Mouse (Mus musculus): ENCODE measurements around the gene Nrg4. TPM values are rescaled to one million over a fixed set of nuclear protein-coding genes. Genes with fewer than 3 reads are reported as not detected.

The Nrg4 gene
- total and polyA plus RNA-seq, 3 experiments: 0.81 to 1.7 (median 1.2) TPM

DNA sequence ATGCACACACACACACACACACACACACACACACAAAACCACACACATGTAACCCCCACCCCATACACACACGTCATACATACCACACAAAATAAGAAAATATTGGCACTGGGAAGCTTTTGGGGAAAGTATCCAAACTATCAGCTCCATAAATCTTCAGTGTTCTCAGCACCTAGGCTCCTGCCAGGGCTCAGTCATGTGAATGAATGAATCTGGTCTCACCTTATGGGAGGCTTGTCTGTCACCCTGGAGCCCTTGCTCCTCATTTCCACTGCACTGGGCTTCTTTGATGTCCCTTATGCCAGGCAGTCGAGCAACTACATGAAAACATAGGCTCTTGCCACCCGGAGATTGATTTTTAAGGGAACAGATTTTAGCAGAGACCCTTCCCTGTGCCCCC lies 33.7 kb upstream of the Nrg4 start:
- no peak overlapping the region for H3K4me2 ChIP-seq (ENCODE audit: insufficient read depth, low read depth, poor library complexity, severe bottlenecking)
- H3K36me3 ChIP-seq (replicated peaks in 1 of 2; ENCODE audit: control insufficient read depth in 1 of 2, insufficient read depth in 1 of 2, low read length in 1 of 2): no peaks in the 10 kb centered on the region
- TF ChIP-seq UBTF (IDR thresholded peaks at IDR 0.05; ENCODE audit: low read depth, low read length) (no peak), ZKSCAN1 (IDR thresholded peaks at IDR 0.05; ENCODE audit: borderline replicate concordance, low read depth, low read length) (no peak), RAD21 (IDR thresholded peaks at IDR 0.05; ENCODE audit: low read depth, low read length) (no peak), RCOR1 (conservative IDR thresholded peaks at IDR 0.05; ENCODE audit: low read depth, low read length) (no peak), NELFE (IDR thresholded peaks at IDR 0.05; ENCODE audit: low read depth, low read length) (no peak), ELF1 (IDR thresholded peaks at IDR 0.05; ENCODE audit: low read depth, low read length) (no peak), POLR2A (IDR thresholded peaks at IDR 0.05; ENCODE audit: low read depth, low read length) (no peak), MAFK (IDR thresholded peaks at IDR 0.05; ENCODE audit: insufficient replicate concordance, low read length) (no peak), MAZ (IDR thresholded peaks at IDR 0.05; ENCODE audit: low read depth, low read length) (no peak), CHD2 (IDR thresholded peaks at IDR 0.05; ENCODE audit: low read length) (no peak), ETS1 (conservative IDR thresholded peaks at IDR 0.05; ENCODE audit: low read depth, low read length) (no peak)
- no peak overlapping the region for H3K9ac ChIP-seq (ENCODE audit: insufficient read depth, low read depth)
- peaks cover 6% of the 10 kb centered on the region for H3K27me3 ChIP-seq (replicated peaks)
- H3K4me1 ChIP-seq (ENCODE audit: control insufficient read depth in 1 of 2, insufficient read depth in 2 of 2): peaks cover 0 to 10% of the 10 kb centered on the region in 2 experiments; a peak in 2 of 4 replicates
- H3K9me3 ChIP-seq (replicated peaks; ENCODE audit: low read length): no peaks in the 10 kb centered on the region
- no peak overlapping the region for H3K4me3 ChIP-seq (replicated peaks in 1 of 3; ENCODE audit: low read depth in 2 of 3, low read length in 2 of 3, poor library complexity in 1 of 3)
- in situ Hi-C loops (cut with MboI; ENCODE audit: low pct_ligation_motif_present, low pct_unique_long_range_greater_than_20kb, low sequenced_read_pairs) (no loop called here), dilution Hi-C loops (cut with MboI; ENCODE audit: extremely low pct_ligation_motif_present, extremely low pct_unique_long_range_greater_than_20kb, low sequenced_read_pairs) (no loop called here)
- no peaks in the 10 kb centered on the region for H3K79me2 ChIP-seq (replicated peaks; ENCODE audit: control insufficient read depth, extremely low read depth, insufficient read depth, poor library complexity, severe bottlenecking)
- no peak for DNase-seq (ENCODE audit: extremely low read depth)
- H3K27ac ChIP-seq (ENCODE audit: insufficient read depth, low read depth): no peak overlapping the region

DNA sequence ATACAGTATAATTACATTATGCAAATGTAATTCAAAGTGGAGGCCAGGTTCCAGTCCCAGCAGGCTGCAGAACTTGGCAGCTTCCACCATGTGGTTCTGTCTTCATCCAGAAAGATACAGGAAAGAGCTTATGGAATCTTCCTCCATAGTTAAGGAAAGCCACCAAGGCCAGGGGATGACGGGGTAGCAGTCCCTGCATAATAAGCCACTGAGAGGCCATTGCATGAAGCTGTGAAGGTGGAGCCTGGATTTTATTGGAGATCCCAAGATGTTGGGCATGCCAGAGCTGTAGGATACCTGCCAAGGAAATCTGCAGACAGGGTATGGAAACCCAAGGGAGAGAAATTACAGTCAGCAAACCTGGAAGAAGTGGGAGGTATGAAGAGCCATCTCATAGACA lies 30.5 kb upstream of the Nrg4 start:
- Histone ChIP-seq H3K27me3 (replicated peaks) (peaks cover 11% of the 10 kb centered on the region), H3K9ac (ENCODE audit: insufficient read depth, low read depth) (no peak overlapping the region), H3K27ac (ENCODE audit: insufficient read depth, low read depth) (no peak overlapping the region), H3K4me1 (ENCODE audit: control insufficient read depth in 1 of 2, insufficient read depth in 2 of 2) (peaks cover 0 to 5% of the 10 kb centered on the region in 2 experiments; a peak in 1 of 4 replicates), H3K79me2 (replicated peaks; ENCODE audit: control insufficient read depth, extremely low read depth, insufficient read depth, poor library complexity, severe bottlenecking) (no peaks in the 10 kb centered on the region), H3K9me3 (replicated peaks; ENCODE audit: low read length) (no peaks in the 10 kb centered on the region), H3K4me3 (replicated peaks in 1 of 3; ENCODE audit: low read depth in 2 of 3, low read length in 2 of 3, poor library complexity in 1 of 3) (no peak overlapping the region), H3K36me3 (replicated peaks in 1 of 2; ENCODE audit: control insufficient read depth in 1 of 2, insufficient read depth in 1 of 2, low read length in 1 of 2) (no peaks in the 10 kb centered on the region), H3K4me2 (ENCODE audit: insufficient read depth, low read depth, poor library complexity, severe bottlenecking) (no peak overlapping the region)
- in situ Hi-C loops (cut with MboI; ENCODE audit: low pct_ligation_motif_present, low pct_unique_long_range_greater_than_20kb, low sequenced_read_pairs): no loop called here
- no peak for TF ChIP-seq ZNF384 (IDR thresholded peaks at IDR 0.05; ENCODE audit: low read depth, low read length)
- TF ChIP-seq MAFK (IDR thresholded peaks at IDR 0.05; ENCODE audit: insufficient replicate concordance, low read length): no peak
- no peak for TF ChIP-seq USF1 (IDR thresholded peaks at IDR 0.05; ENCODE audit: low read depth, low read length)
- TF ChIP-seq HCFC1 (IDR thresholded peaks at IDR 0.05; ENCODE audit: low read depth, low read length): no peak
- TF ChIP-seq MXI1 (IDR thresholded peaks at IDR 0.05; ENCODE audit: low read depth, low read length): no peak
- TF ChIP-seq SIN3A (IDR thresholded peaks at IDR 0.05; ENCODE audit: low read length): no peak
- no peak for TF ChIP-seq MAZ (IDR thresholded peaks at IDR 0.05; ENCODE audit: low read depth, low read length)
- TF ChIP-seq ZKSCAN1 (IDR thresholded peaks at IDR 0.05; ENCODE audit: borderline replicate concordance, low read depth, low read length): no peak
- no peak for TF ChIP-seq TBP (conservative IDR thresholded peaks at IDR 0.05; ENCODE audit: low read depth, low read length)
- TF ChIP-seq BHLHE40 (IDR thresholded peaks at IDR 0.05; ENCODE audit: low read depth, low read length): no peak
- TF ChIP-seq MEF2A (IDR thresholded peaks at IDR 0.05; ENCODE audit: borderline replicate concordance, low read depth, low read length): no peak
- no peak for TF ChIP-seq ELF1 (IDR thresholded peaks at IDR 0.05; ENCODE audit: low read depth, low read length)
- no peak for TF ChIP-seq UBTF (IDR thresholded peaks at IDR 0.05; ENCODE audit: low read depth, low read length)
- TF ChIP-seq RCOR1 (conservative IDR thresholded peaks at IDR 0.05; ENCODE audit: low read depth, low read length): no peak
- no peak for TF ChIP-seq PAX5 (IDR thresholded peaks at IDR 0.05; ENCODE audit: low read length)
- TF ChIP-seq CHD2 (IDR thresholded peaks at IDR 0.05; ENCODE audit: low read length): no peak
- TF ChIP-seq POLR2AphosphoS2 (IDR thresholded peaks at IDR 0.05; ENCODE audit: low read depth, low read length): no peak
- TF ChIP-seq RAD21 (IDR thresholded peaks at IDR 0.05; ENCODE audit: low read depth, low read length): no peak
- no peak for TF ChIP-seq ZMIZ1 (IDR thresholded peaks at IDR 0.05; ENCODE audit: low read depth, low read length)
- TF ChIP-seq EP300 (IDR thresholded peaks at IDR 0.05; ENCODE audit: low read length): no peak
- no peak for DNase-seq (ENCODE audit: extremely low read depth)
- dilution Hi-C loops (cut with MboI; ENCODE audit: extremely low pct_ligation_motif_present, extremely low pct_unique_long_range_greater_than_20kb, low sequenced_read_pairs): no loop called here
